Mouse (Mus musculus): ENCODE data around the gene Osbpl7.

- TF ChIP-seq GATA1 (IDR thresholded peaks at IDR 0.05; ENCODE audit: borderline replicate concordance, low read length) (no peak), FLI1 (IDR thresholded peaks at IDR 0.05; ENCODE audit: low read length) (no peak)
These were observed 18.9 kb downstream of the Osbpl7 start for GRCm38 (mm10) chr11:97069333-97069732.
